Mouse (Mus musculus): ENCODE data around the gene Scrn2. TPM values are rescaled to one million over a fixed set of nuclear protein-coding genes. Genes with fewer than 3 reads are reported as not detected.

The Scrn2 gene
- 14.2 and 15.7 TPM in 2 replicates for polyA plus RNA-seq (2012; rRNA removed)

DNA sequence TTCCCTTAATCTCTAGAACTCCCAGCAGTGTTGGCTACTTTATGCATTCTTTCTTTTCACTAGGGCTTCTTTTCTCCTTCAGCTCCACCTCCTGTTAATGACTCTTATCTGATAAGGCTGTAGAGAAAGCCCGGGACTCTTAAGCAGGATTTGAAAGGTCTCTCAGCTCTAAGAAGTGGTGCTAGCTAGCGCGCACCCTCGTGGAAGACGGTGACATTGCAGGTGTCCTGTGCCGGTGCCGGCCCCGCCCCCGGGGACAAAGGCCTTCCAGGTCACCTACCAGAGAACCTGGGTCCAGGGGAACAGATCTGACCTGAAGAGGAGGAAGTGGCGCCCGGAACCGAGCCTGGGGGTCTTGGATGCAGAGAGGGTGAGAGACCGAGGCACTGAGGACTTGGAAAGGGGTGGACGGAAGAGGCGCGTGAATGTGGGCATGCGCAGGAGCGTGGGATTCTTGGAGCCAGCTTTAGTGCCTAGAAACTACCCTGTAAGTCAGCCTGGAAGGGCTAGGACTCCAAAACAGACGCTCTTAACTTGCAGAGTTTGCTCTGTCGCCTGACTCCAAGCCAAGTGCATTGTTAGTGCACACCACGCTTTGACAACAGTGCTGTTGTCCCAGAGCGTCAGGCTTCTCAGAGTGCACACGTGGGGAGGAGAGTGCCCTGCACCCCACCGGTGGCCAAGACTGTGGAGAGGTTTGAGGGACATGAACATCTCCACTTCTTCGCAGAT, at the start of gene Scrn2:
Gene Scrn2 (plus strand): TSS at position 253 of the 732 bp plus-strand sequence.

DNA sequence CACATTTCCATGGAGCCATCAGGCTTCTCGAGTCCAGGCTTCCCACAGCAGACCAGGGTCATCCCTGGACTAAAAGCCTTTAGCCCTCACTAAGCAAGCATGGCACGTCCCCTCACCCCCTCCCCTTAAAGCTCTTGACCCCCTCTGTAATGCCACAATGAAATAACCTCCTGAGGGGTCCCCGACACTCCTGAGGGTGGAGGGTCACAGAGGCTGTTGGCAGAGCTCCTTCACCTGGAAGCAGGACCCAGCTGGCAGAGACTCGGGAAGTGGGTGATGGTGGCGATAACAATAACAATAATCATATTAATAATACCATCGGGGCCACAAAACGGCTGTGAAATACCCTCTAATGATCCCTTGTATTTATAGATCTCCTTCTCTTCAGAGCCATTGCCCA, 46.9 kb upstream of the Scrn2 start, which contains the start of gene Sp2:
Gene Sp2 (minus strand): TSS at position 101 of the 400 bp plus-strand sequence.

DNA sequence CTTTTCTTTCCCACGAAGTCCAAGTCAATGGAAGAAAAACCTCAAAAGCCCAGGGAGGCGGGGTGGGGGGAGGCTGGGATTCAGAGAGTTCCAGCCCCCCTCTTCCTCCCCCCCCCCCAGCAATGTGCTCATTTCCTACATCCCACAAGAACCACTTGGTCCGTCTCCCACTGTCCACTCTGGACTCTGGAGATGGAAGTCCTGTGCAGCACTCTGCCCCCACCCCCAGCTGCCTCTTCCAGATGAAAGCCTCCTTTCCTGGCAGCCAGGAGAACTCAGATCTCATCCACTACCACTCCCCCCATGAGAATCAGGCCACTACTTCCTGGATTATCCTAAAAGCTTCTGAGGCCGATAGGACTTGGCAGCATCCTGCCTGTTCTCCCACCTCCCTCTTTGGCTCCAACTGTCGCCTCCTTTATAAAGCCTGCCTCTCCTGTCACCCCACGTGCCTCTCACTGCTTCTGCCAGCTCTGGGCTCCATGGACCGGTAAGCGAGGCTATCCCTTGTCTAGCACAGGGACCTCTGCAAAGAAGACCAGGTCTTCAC, 16.5 kb upstream of the Scrn2 start, which contains the start of gene Sp6:
Gene Sp6 (plus strand): TSS at position 274 of the 550 bp plus-strand sequence.

DNA sequence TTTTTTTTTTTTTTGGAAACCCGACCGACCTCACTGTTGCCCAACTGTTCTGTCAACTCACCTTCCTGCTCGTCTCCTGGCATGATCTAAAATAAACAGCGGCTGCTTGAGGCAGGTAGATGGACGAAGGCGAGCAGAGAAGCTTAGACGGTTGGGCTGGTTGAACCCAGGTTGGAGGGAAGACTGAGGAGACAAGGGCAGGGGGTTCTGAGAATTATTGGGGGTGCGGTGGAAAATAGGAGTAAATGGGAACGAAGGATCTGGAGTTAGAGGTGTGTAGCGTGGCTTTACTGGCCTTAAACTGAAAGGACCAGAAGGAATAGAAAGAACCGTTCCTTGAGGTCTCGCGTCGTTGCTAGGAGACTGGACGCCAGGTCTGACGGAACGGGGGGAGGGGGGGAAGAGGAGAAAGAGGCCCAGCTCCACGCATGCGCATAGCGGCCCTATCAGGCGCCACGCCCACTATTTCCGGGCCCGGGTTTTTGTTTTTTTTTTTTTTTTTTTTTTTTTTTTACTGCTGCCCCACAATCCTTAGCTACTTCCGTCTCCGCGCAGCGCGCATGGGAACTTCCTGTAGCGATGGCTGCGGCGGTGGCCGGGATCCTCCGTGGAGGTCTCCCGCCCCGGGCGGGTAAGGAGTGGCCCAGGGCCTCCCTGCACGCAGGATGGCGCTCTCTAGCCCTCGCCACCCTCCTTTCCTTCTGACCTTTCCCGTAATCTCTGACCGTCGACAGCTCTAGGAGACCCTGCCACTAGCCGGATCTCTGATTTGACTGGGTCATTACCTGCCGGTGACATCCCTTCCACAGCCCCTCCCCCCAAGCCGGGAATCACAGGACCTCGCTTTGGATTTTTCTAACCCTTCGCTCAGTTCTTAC, 11.5 kb downstream of the Scrn2 start, which contains the start of the genes Lrrc46 and Mrpl10:
Gene Lrrc46 (minus strand): TSS at position 386 of the 878 bp plus-strand sequence.
Gene Mrpl10 (plus strand): TSS at position 539 of the 878 bp plus-strand sequence.

DNA sequence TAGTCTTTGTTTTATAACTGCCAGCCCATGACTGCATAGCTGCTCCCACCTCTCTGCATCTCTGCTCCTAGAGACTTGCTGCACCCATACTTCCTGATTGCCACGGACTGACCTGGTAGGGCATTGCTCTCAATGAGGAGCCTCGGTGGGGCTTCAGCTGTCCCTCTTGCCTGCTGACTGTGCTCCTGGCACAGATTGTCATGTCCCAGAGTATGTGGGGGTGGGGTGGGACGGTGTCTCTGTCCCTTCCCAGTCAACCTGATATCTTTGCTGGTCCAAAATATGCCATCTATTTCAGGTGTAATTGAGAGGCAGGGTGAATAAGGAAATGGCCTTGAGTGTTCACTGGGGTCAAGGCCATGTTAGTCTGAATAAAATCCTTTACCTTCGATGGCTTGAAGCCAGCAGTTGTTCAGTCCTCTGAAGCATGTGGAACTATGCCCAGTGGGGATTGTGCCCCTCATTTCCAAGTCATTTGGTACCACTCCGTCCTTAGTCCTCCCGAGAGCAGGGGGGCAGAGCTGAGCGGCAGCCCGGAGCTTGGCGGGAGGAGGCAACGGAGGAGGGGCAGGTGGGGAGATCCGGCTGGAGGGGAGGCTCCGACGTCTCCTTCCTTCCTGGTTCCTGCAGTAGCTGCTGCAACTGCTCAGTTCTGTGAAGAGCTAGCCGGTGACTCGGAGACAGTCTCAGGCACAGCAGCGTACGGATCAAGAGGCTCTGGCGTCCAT, 20.6 kb downstream of the Scrn2 start, which contains the start of gene Osbpl7:
Gene Osbpl7 (plus strand): TSS at position 413 of the 728 bp plus-strand sequence.

Other genes with a start within 250 kb of the Scrn2 start
- 97.9 and 107 TPM in 2 replicates for gene Cbx1, start 240.8 kb upstream of the Scrn2 start, polyA plus RNA-seq (2012; rRNA removed)
- gene Nfe2l1, start 200.0 kb upstream of the Scrn2 start, polyA plus RNA-seq (2012; rRNA removed): 69.7 and 81.1 TPM in 2 replicates
- gene Copz2, start 180.1 kb upstream of the Scrn2 start, polyA plus RNA-seq (2012; rRNA removed): 17.9 and 45.4 TPM in 2 replicates
- 88.3 and 96.2 TPM in 2 replicates for gene Cdk5rap3, start 113.4 kb upstream of the Scrn2 start, polyA plus RNA-seq (2012; rRNA removed)
- 0.35 TPM in 1 of 2 replicates, not detected in the other for gene Prr15l, start 101.8 kb upstream of the Scrn2 start, polyA plus RNA-seq (2012; rRNA removed)
- gene Pnpo, start 86.0 kb upstream of the Scrn2 start, polyA plus RNA-seq (2012; rRNA removed): 12.3 and 13.8 TPM in 2 replicates
- gene Sp2, start 47.0 kb upstream of the Scrn2 start, polyA plus RNA-seq (2012; rRNA removed): 12.6 and 15.4 TPM in 2 replicates
- 0.54 and 1.0 TPM in 2 replicates for gene Sp6, start 16.5 kb upstream of the Scrn2 start, polyA plus RNA-seq (2012; rRNA removed)
- gene Lrrc46, start 11.5 kb downstream of the Scrn2 start, polyA plus RNA-seq (2012; rRNA removed): 2.0 and 2.8 TPM in 2 replicates
- 59.5 and 60.3 TPM in 2 replicates for gene Mrpl10, start 11.6 kb downstream of the Scrn2 start, polyA plus RNA-seq (2012; rRNA removed)
- 14.3 and 14.8 TPM in 2 replicates for gene Osbpl7, start 20.7 kb downstream of the Scrn2 start, polyA plus RNA-seq (2012; rRNA removed)
- gene Tbx21, start 85.4 kb downstream of the Scrn2 start, polyA plus RNA-seq (2012; rRNA removed): 0.10 and 0.17 TPM in 2 replicates
- gene Tbkbp1, start 121.6 kb downstream of the Scrn2 start, polyA plus RNA-seq (2012; rRNA removed): 53.9 and 64.0 TPM in 2 replicates
- gene Kpnb1, start 157.9 kb downstream of the Scrn2 start, polyA plus RNA-seq (2012; rRNA removed): 135 and 137 TPM in 2 replicates

Data from central nervous system, embryonic 14 days (tissue).